Mouse (Mus musculus): ENCODE measurements around the gene Btf3.

DNA sequence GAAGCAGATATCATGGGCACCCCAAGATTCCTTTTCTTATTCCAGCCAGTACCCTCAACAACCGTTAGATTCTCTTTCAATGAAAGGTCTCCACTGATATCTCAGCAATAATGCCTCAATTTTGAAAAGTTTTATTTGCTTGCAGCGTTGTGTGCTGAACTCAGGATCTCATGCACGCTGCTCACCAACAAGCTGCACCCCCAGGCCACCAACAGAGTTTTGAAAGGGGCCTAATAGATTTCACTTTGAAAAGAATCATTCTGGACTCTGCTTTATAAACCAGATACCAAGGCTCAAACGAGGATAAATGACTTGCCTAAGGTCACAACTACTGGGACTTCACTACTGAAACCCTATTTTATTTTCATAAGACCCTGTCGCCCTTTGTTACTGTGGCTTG lies 44.4 kb upstream of the Btf3 start:
- TF ChIP-seq CTCF (IDR thresholded peaks at IDR 0.05; ENCODE audit: low read depth, low read length): no peak
- TF ChIP-seq EP300 (IDR thresholded peaks at IDR 0.05; ENCODE audit: insufficient read depth, low read depth, low read length): no peak

Measured in ES-Bruce4 (cell line).